Mouse (Mus musculus) heart, embryonic 14.5 days (tissue): ENCODE measurements around the gene Fkbp8. TPM values are rescaled to one million over a fixed set of nuclear protein-coding genes. Genes with fewer than 3 reads are reported as not detected.

Source experiments
- ATAC-seq: fragments of 200-750 bp; cut with Nextera tagmentation; 2 replicates; pipeline ENCODE4 v1.8.0; 2017; ENCODE audit warnings: low read depth, moderate TSS enrichment; ENCODE audit not compliant: insufficient number of reproducible peaks, insufficient read depth, low FRiP score
- H3K27ac ChIP-seq, 2 experiments: fragments of 200-500 bp in 1 of 2; fragments of 300-500 bp in 1 of 2; sonication (generic) in 1 of 2; replicated peaks in 1 of 2; 2 replicates each; pipeline ENCODE4 v1.5.1; 2012 to 2014; ENCODE audit warnings: low read depth in 2 of 2, low read length in 2 of 2, control low read depth in 1 of 2, mild to moderate bottlenecking in 1 of 2, mixed read lengths in 1 of 2; ENCODE audit not compliant: control insufficient read depth in 1 of 2, insufficient read depth in 1 of 2
- H3K27me3 ChIP-seq: fragments of 300-500 bp; sonication (generic); 2 replicates; pipeline ENCODE4 v1.6.1; 2014; ENCODE audit warnings: mild to moderate bottlenecking, low read length, control low read depth; ENCODE audit not compliant: control insufficient read depth, insufficient read depth
- H3K36me3 ChIP-seq: fragments of 300-500 bp; sonication (generic); 2 replicates; pipeline ENCODE4 v1.6.1; 2014; ENCODE audit warnings: mild to moderate bottlenecking, control low read depth, low read length, mixed read lengths; ENCODE audit not compliant: control insufficient read depth, insufficient read depth
- H3K4me1 ChIP-seq, 2 experiments: fragments of 200-500 bp in 1 of 2; fragments of 300-500 bp in 1 of 2; sonication (generic) in 1 of 2; 2 replicates each; pipeline ENCODE4 v1.6.1; 2012 to 2014; ENCODE audit warnings: low read length in 2 of 2, control low read depth in 1 of 2, mixed read lengths in 1 of 2; ENCODE audit not compliant: control insufficient read depth in 2 of 2, insufficient read depth in 2 of 2
- H3K4me2 ChIP-seq: fragments of 300-500 bp; sonication (generic); 2 replicates; pipeline ENCODE4 v1.6.1; 2014; ENCODE audit warnings: mild to moderate bottlenecking, low read length
- H3K4me3 ChIP-seq, 2 experiments: fragments of 200-500 bp in 1 of 2; fragments of 300-500 bp in 1 of 2; sonication (generic) in 1 of 2; 2 replicates each; pipeline ENCODE4 v1.5.1; 2012 to 2014; ENCODE audit warnings: low read length in 2 of 2, mild to moderate bottlenecking in 2 of 2, control low read depth in 1 of 2, low read depth in 1 of 2, moderate library complexity in 1 of 2; ENCODE audit not compliant: control insufficient read depth in 1 of 2, insufficient read depth in 1 of 2
- H3K9ac ChIP-seq: fragments of 300-500 bp; sonication (generic); 2 replicates; pipeline ENCODE4 v1.6.1; 2014; ENCODE audit warnings: mild to moderate bottlenecking, low read length
- H3K9me3 ChIP-seq: fragments of 300-500 bp; sonication (generic); 2 replicates; pipeline ENCODE4 v1.6.1; 2016; ENCODE audit warnings: low read length, control low read depth; ENCODE audit not compliant: control insufficient read depth
- WGBS: fragments of 180-500 bp; shearing (Covaris S2); extraction: QIAGEN DNeasy Blood & Tissue Kit; methylation state at CpG from one replicate; pipeline ENCODE4 v1.1.7; 2014; 5-methylcytosine and 5-hydroxymethylcytosine counted together
- polyA plus RNA-seq: library from polyadenylated mRNA; unstranded; fragments of >200 nt; fragmentation: Nextera tagmentation; extraction: Ambion mirVana; gene quantifications from 2 replicates; pipeline ENCODE4 v1.2.1, GENCODE M21; 2014

The Fkbp8 gene
- polyA plus RNA-seq, 1 experiment from 2014 or later: 209 TPM

- peaks cover 35% of the 10 kb centered on the region for H3K36me3 ChIP-seq
- peaks cover 17 to 24% of the 10 kb centered on the region in 2 experiments for H3K4me1 ChIP-seq
- no peak overlapping the region for H3K4me2 ChIP-seq
- no peak for ATAC-seq
- H3K4me3 ChIP-seq: no peak overlapping the region
- H3K9me3 ChIP-seq: no peaks in the 10 kb centered on the region
- H3K9ac ChIP-seq: no peak overlapping the region
- no peaks in the 10 kb centered on the region for H3K27me3 ChIP-seq
- no peak overlapping the region for H3K27ac ChIP-seq
These were observed 46.8 kb downstream of the Fkbp8 start for GRCm38 (mm10) chr8:70574302-70574701.

GRCm38 (mm10) chr8:70574915-70575314, 47.4 kb downstream of the Fkbp8 start:
- H3K9ac ChIP-seq: no peak overlapping the region
- H3K4me2 ChIP-seq: no peak overlapping the region
- no peak overlapping the region for H3K27ac ChIP-seq
- peaks cover 16 to 21% of the 10 kb centered on the region in 2 experiments for H3K4me1 ChIP-seq
- WGBS: 52% methylated on average over 4 of the region's 4 CpGs
- peaks cover 37% of the 10 kb centered on the region for H3K36me3 ChIP-seq
- no peaks in the 10 kb centered on the region for H3K27me3 ChIP-seq
- H3K9me3 ChIP-seq: no peaks in the 10 kb centered on the region
- H3K4me3 ChIP-seq: no peak overlapping the region
- ATAC-seq: 0 out of 2 replicates have a peak, but pooled peaks have one; percentile 14

GRCm38 (mm10) chr8:70577207-70577606, 49.7 kb downstream of the Fkbp8 start:
- Histone ChIP-seq H3K27ac (no peak overlapping the region), H3K9me3 (no peaks in the 10 kb centered on the region), H3K27me3 (no peaks in the 10 kb centered on the region), H3K36me3 (peaks cover 60% of the 10 kb centered on the region), H3K9ac (no peak overlapping the region), H3K4me3 (no peak overlapping the region), H3K4me2 (no peak overlapping the region), H3K4me1 (peaks cover 0 to 3% of the 10 kb centered on the region in 2 experiments; a peak in 1 of 4 replicates)
- no peak for ATAC-seq
- WGBS: 96% methylated on average over 3 of the region's 3 CpGs

GRCm38 (mm10) chr8:70583476-70584387, 56.2 kb downstream of the Fkbp8 start:
- no peaks in the 10 kb centered on the region for H3K9me3 ChIP-seq
- no peak overlapping the region for H3K9ac ChIP-seq
- H3K4me1 ChIP-seq: no peaks in the 10 kb centered on the region
- 92% methylated on average over 18 of the region's 18 CpGs for WGBS
- no peaks in the 10 kb centered on the region for H3K27me3 ChIP-seq
- H3K27ac ChIP-seq: no peak overlapping the region
- no peak overlapping the region for H3K4me2 ChIP-seq
- peaks cover 89% of the 10 kb centered on the region for H3K36me3 ChIP-seq
- no peak overlapping the region for H3K4me3 ChIP-seq
- no peak for ATAC-seq

- Histone ChIP-seq H3K4me3 (no peak overlapping the region), H3K9ac (peak overlapping the region; percentile 40; the same call in 1 of the 2 replicates), H3K36me3 (peaks cover 91% of the 10 kb centered on the region), H3K4me2 (no peak overlapping the region), H3K27ac (0 out of 4 replicates have a peak overlapping the region, but pooled peaks of 1 of the 2 experiments have one; percentile 5), H3K27me3 (no peaks in the 10 kb centered on the region), H3K9me3 (no peaks in the 10 kb centered on the region), H3K4me1 (no peaks in the 10 kb centered on the region)
- ATAC-seq: 0 out of 2 replicates have a peak, but pooled peaks have one; percentile 2
- WGBS: 90% methylated on average over 9 of the region's 9 CpGs
These were observed 57.2 kb downstream of the Fkbp8 start for GRCm38 (mm10) chr8:70584606-70585257.

Other genes starting within 250 kb of the Fkbp8 start
- gene Homer3, start 244.9 kb upstream of the Fkbp8 start, polyA plus RNA-seq: 22.2 and 25.0 TPM in 2 replicates
- 28.9 and 33.7 TPM in 2 replicates for gene Ddx49, start 225.2 kb upstream of the Fkbp8 start, polyA plus RNA-seq
- gene Cope, start 225.2 kb upstream of the Fkbp8 start, polyA plus RNA-seq: 294 and 319 TPM in 2 replicates
- 1.8 and 2.3 TPM in 2 replicates for gene Cers1, start 211.9 kb upstream of the Fkbp8 start, polyA plus RNA-seq
- gene Gdf1, start 197.9 kb upstream of the Fkbp8 start, polyA plus RNA-seq: 0.57 TPM in 1 of 2 replicates, not detected in the other
- 14.2 and 18.1 TPM in 2 replicates for gene Upf1, start 174.4 kb upstream of the Fkbp8 start, polyA plus RNA-seq
- gene Comp, start 154.2 kb upstream of the Fkbp8 start, polyA plus RNA-seq: 3.0 and 4.6 TPM in 2 replicates
- 12.2 and 14.1 TPM in 2 replicates for gene Crtc1, start 88.1 kb upstream of the Fkbp8 start, polyA plus RNA-seq
- 9.6 and 9.8 TPM in 2 replicates for gene Klhl26, start 50.8 kb upstream of the Fkbp8 start, polyA plus RNA-seq
- gene Tmem59l, start 40.4 kb upstream of the Fkbp8 start, polyA plus RNA-seq: 0.31 TPM in 1 of 2 replicates, not detected in the other
- 0.42 and 2.0 TPM in 2 replicates for gene Crlf1, start 34.6 kb upstream of the Fkbp8 start, polyA plus RNA-seq
- gene Rex1bd, start 21.0 kb upstream of the Fkbp8 start, polyA plus RNA-seq: 129 and 138 TPM in 2 replicates
- gene Uba52, start 16.9 kb upstream of the Fkbp8 start, polyA plus RNA-seq: 900 and 1,040 TPM in 2 replicates
- 79.3 and 85.7 TPM in 2 replicates for gene Kxd1, start 232 bp downstream of the Fkbp8 start, polyA plus RNA-seq
- 13.0 and 13.2 TPM in 2 replicates for gene Ell, start 11.7 kb downstream of the Fkbp8 start, polyA plus RNA-seq
- 59.5 and 69.8 TPM in 2 replicates for gene Isyna1, start 66.6 kb downstream of the Fkbp8 start, polyA plus RNA-seq
- 83.7 and 85.8 TPM in 2 replicates for gene Ssbp4, start 81.1 kb downstream of the Fkbp8 start, polyA plus RNA-seq
- 1.3 and 3.2 TPM in 2 replicates for gene Lrrc25, start 88.4 kb downstream of the Fkbp8 start, polyA plus RNA-seq
- gene Gdf15, start 104.7 kb downstream of the Fkbp8 start, polyA plus RNA-seq: 1.1 TPM in 2 replicates
- gene Pgpep1, start 132.7 kb downstream of the Fkbp8 start, polyA plus RNA-seq: 39.7 and 46.6 TPM in 2 replicates
- 316 and 334 TPM in 2 replicates for gene Lsm4, start 145.5 kb downstream of the Fkbp8 start, polyA plus RNA-seq
- gene Jund, start 171.2 kb downstream of the Fkbp8 start, polyA plus RNA-seq: 122 and 137 TPM in 2 replicates
- not detected in 2 replicates for gene Iqcn, start 175.7 kb downstream of the Fkbp8 start, polyA plus RNA-seq
- gene Gm3336, start 190.8 kb downstream of the Fkbp8 start, polyA plus RNA-seq: not detected in 2 replicates
- 0.08 and 0.23 TPM in 2 replicates for gene Pde4c, start 196.0 kb downstream of the Fkbp8 start, polyA plus RNA-seq
- gene Rab3a, start 227.0 kb downstream of the Fkbp8 start, polyA plus RNA-seq: 24.1 and 25.7 TPM in 2 replicates
- 44.0 and 47.4 TPM in 2 replicates for gene Mpv17l2, start 233.2 kb downstream of the Fkbp8 start, polyA plus RNA-seq
- 23.1 and 26.7 TPM in 2 replicates for gene Pik3r2, start 249.0 kb downstream of the Fkbp8 start, polyA plus RNA-seq